17 mouse cellular contexts compared by ENCODE assay signal in the genomic region with DNA sequence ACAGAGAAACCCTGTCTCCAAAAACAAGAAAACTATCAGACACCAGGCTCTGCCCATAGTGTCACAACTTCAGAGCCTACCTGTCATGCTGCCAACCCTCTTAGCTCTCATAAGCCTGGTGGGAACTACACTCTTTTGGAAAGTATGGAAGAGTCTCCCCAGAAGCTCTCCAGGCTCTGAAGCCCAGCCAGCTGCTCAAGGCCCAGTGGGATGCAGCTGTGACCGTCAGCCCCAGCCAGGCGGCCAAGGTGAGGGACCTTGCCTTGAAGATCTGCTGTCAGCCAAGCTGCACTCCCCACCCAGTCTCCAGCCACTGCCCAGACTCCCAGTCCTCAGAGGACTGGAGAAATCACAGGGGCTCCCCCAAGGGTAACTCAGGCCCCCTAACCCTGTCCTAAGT. TPM values are rescaled to one million over a fixed set of nuclear protein-coding genes. Genes with fewer than 3 reads are reported as not detected.
DNase-seq lines count a peak whose midpoint lies in the region; ATAC-seq and TF ChIP-seq lines count a peak whose summit lies in the region.
"Had no signal": no experiment of that assay in that cellular context is flagged by ENCODE, and none has a peak within 500 bp of the region (broad histone marks: within the 10 kb centered on the region; RNA-seq: fewer than 3 reads in every experiment).

No protein-coding gene starts in this region.

- no peak for ATAC-seq in kidney, embryonic 15.5 days (replicated peaks; ENCODE audit: low FRiP score)
- ATAC-seq: intestine, postnatal 0 days had no signal

- WGBS in heart, adult 2 months: 51% methylated on average over 2 of the region's 2 CpGs
- WGBS in kidney, embryonic 15.5 days: 71% methylated on average over 2 of the region's 2 CpGs
- WGBS in thymus, adult 2 months: 100% methylated on average over 2 of the region's 2 CpGs

- no peak for TF ChIP-seq POLR2A in heart, adult 2 months (IDR thresholded peaks at IDR 0.05; ENCODE audit: insufficient read depth, low read depth, low read length)
- TF ChIP-seq POLR2A in thymus, adult 2 months (IDR thresholded peaks at IDR 0.05; ENCODE audit: control insufficient read depth, extremely low read depth, insufficient read depth, low read length, poor library complexity): no peak

- H3K4me1 ChIP-seq in heart, adult 2 months (ENCODE audit: control insufficient read depth, insufficient read depth, low read length): peaks cover 8% of the 10 kb centered on the region; the same call in 1 of the 2 replicates
- H3K4me1 ChIP-seq in kidney, embryonic 15.5 days: peaks cover 25% of the 10 kb centered on the region
- H3K4me1 ChIP-seq in thymus, adult 2 months (replicated peaks; ENCODE audit: control insufficient read depth, insufficient read depth, low read length): peaks cover 12% of the 10 kb centered on the region

- no peaks in the 10 kb centered on the region for H3K27me3 ChIP-seq in heart, adult 2 months (ENCODE audit: control insufficient read depth, insufficient read depth, low read length)
- H3K27me3 ChIP-seq in kidney, embryonic 15.5 days: no peaks in the 10 kb centered on the region
- H3K27me3 ChIP-seq in thymus, adult 2 months (ENCODE audit: control insufficient read depth, insufficient read depth, low read length): no peaks in the 10 kb centered on the region
- H3K27me3 ChIP-seq: embryonic facial prominence, embryonic 15.5 days had no signal

- peaks cover 3% of the 10 kb centered on the region for H3K36me3 ChIP-seq in heart, adult 2 months (ENCODE audit: control insufficient read depth, insufficient read depth, low read length)
- H3K36me3 ChIP-seq in kidney, embryonic 15.5 days: no peaks in the 10 kb centered on the region; the same call in 1 of the 2 replicates
- no peaks in the 10 kb centered on the region for H3K36me3 ChIP-seq in thymus, adult 2 months (ENCODE audit: control insufficient read depth, insufficient read depth, low read length)
- H3K36me3 ChIP-seq: embryonic facial prominence, embryonic 15.5 days had no signal

- 0 out of 2 replicates have a peak overlapping the region, but pooled peaks have one; percentile 5 for H3K4me2 ChIP-seq in kidney, embryonic 15.5 days
- H3K4me2 ChIP-seq: embryonic facial prominence, embryonic 15.5 days; hindbrain, embryonic 14.5 days had no signal

- peak; percentile 17 to 26 for DNase-seq in heart, adult 2 months
- no peak for DNase-seq in heart, postnatal 25 days (ENCODE audit: low spot score)
- DNase-seq in kidney, adult 8-10 months: no peak
- peak; percentile 20 for DNase-seq in 3T3-L1 (ENCODE audit: low read depth, low spot score)
- peak; percentile 30 for DNase-seq in adipocyte (ENCODE audit: low spot score)
- DNase-seq in thymus, adult 2 months: no peak
- DNase-seq in frontal cortex, postnatal 25 days (ENCODE audit: low spot score in 2 of 2): no peak
- DNase-seq: cerebellum, postnatal 14 days; embryo, embryonic 11 days; kidney, postnatal 25 days; layer of hippocampus, adult 9-11 months; lung, postnatal 14 days; retina, postnatal 1 day had no signal

- no peak overlapping the region for H3K9ac ChIP-seq in heart, adult 2 months (ENCODE audit: low read depth, low read length)
- H3K9ac ChIP-seq in kidney, embryonic 15.5 days: no peak overlapping the region
- H3K9ac ChIP-seq: embryonic facial prominence, embryonic 15.5 days; hindbrain, embryonic 14.5 days had no signal

- peaks cover 7% of the 10 kb centered on the region; the same call in 1 of the 2 replicates for H3K79me2 ChIP-seq in heart, adult 2 months (replicated peaks; ENCODE audit: control insufficient read depth, insufficient read depth, low read length)

- intact Hi-C loops in heart, adult 2 months (cut with DNase I): loop anchor here (5.0 kb wide), 1 partner anchor 113 kb away; no protein-coding TSS in a partner anchor
- intact Hi-C loops in heart, postnatal 25 days (cut with DNase I): loop anchor here (5.0 kb wide), 1 partner anchor 33 kb away; no protein-coding TSS in a partner anchor

- no peaks in the 10 kb centered on the region for H3K9me3 ChIP-seq in kidney, embryonic 15.5 days (replicated peaks)
- H3K9me3 ChIP-seq: embryonic facial prominence, embryonic 15.5 days had no signal

- no peak overlapping the region for H3K27ac ChIP-seq in heart, adult 2 months
- no peak overlapping the region for H3K27ac ChIP-seq in kidney, embryonic 15.5 days
- H3K27ac ChIP-seq in thymus, adult 2 months (ENCODE audit: control insufficient read depth, insufficient read depth, low read length): no peak overlapping the region
- H3K27ac ChIP-seq: embryonic facial prominence, embryonic 15.5 days; hindbrain, embryonic 14.5 days had no signal

- H3K4me3 ChIP-seq in heart, adult 2 months: no peak overlapping the region
- no peak overlapping the region for H3K4me3 ChIP-seq in kidney, embryonic 15.5 days (replicated peaks)
- H3K4me3 ChIP-seq in thymus, adult 2 months (ENCODE audit: control insufficient read depth, insufficient read depth, low read length): no peak overlapping the region
- H3K4me3 ChIP-seq: embryonic facial prominence, embryonic 15.5 days had no signal

- no peak for TF ChIP-seq CTCF in heart, adult 2 months (IDR thresholded peaks at IDR 0.05)
- TF ChIP-seq CTCF in thymus, adult 2 months (IDR thresholded peaks at IDR 0.05; ENCODE audit: borderline replicate concordance, control insufficient read depth, extremely low read depth, insufficient read depth, low read length, poor library complexity): no peak

- TF ChIP-seq EP300 in heart, adult 2 months (IDR thresholded peaks at IDR 0.05; ENCODE audit: insufficient read depth, low read depth, low read length): no peak

RNA-seq across cellular contexts. Expression of gene Man1a2, which starts 5.1 kb away (rescaled TPM):
- total RNA-seq in heart, adult 2 months (2021): 10 to 100 TPM; 48.0 to 49.8 TPM
- 3.8 and 8.0 TPM in 2 replicates for polyA plus RNA-seq in heart, adult 2 months (2012; rRNA removed)
- total RNA-seq in heart, postnatal 25 days (2021): 10 to 100 TPM; 52.8 to 53.8 TPM
- 67.2 and 75.3 TPM in 2 replicates for polyA plus RNA-seq in kidney, embryonic 15.5 days (2015; fragmentation: Nextera tagmentation; extraction: Ambion mirVana)
- 33.3 and 46.9 TPM in 2 replicates for polyA plus RNA-seq in thymus, adult 2 months (2012; rRNA removed)

Comparison
In these comparisons a context has a peak if more than half of its experiments do, and no peak if none do; other contexts are left out.
1. DNase-seq: peak in heart, adult 2 months (2 of 2), 3T3-L1 (single experiment) and adipocyte (single experiment); none in heart, postnatal 25 days (single experiment), kidney, adult 8-10 months (0 of 2), thymus, adult 2 months (single experiment) and frontal cortex, postnatal 25 days (0 of 2).